Mouse (Mus musculus): ENCODE results near the gene Cdh16. TPM values are rescaled to one million over a fixed set of nuclear protein-coding genes. Genes with fewer than 3 reads are reported as not detected.
A peak's percentile ranks its signal among the peaks of the same experiment; 100 is the strongest.

Gene Cdh16
- total RNA-seq, 2 experiments from 2014 or later: not detected

DNA sequence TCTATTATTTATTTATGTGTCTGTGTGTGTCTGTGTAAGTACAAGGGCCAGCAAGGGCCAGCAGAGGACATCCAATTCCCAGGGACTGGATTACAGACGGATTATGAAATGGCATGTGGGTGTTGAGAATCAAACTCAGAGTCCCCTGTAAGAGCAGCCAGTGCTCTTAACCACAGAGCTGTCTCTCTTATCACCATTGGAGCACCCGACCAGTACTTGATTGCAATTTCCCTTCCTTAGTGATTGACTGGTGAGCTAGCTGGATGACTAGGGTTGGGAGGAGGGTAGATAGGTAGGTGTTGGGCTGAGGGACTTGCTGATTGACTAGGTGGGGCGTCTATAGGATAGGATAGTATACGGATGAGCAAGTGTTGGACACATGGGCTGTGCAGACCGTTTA, 3.4 kb downstream of the Cdh16 start:
- ATAC-seq (replicated peaks; ENCODE audit: low FRiP score, poor library complexity, severe bottlenecking): no peak

DNA sequence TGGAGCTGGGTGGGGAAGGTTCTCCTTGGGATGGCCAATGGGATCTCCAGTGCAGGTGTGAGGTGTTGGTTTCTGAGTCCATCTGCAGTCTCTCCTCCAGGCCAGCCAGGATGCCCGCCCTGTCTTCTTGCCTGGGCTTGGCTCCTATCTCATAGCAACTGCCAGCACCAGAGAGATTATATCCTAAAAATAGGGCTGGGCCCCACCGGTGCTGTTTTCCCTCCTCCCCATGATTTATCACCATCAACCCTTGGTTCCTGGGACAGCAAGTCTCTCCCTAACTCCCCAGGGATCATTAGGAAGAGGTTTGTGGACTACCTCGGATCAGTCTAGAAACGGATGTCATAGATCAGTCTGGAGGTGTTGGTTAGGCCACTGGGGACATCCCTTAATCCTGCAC, 11.1 kb downstream of the Cdh16 start:
- ATAC-seq (replicated peaks; ENCODE audit: low FRiP score, poor library complexity, severe bottlenecking): no peak

DNA sequence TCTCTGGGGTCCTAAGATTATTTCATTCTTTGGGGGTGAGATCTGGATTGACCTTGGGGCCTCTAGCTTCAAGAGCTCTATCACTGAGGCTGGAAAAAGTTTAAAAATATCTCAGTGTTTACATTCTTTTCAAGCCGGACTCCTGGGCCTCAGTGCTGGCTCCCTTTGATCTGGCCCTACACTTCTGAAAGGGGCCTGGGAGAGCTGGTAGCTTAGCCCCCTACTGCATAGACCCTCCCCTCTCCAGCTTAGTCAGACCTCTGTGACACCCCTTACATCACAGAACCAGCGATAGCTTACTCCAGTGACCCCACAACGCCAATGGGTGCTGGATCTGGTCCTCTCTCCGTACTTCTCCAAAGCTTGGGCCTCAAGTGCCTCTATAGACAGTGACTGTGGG, 12.6 kb downstream of the Cdh16 start:
- ATAC-seq (replicated peaks; ENCODE audit: low FRiP score, poor library complexity, severe bottlenecking): no peak

DNA sequence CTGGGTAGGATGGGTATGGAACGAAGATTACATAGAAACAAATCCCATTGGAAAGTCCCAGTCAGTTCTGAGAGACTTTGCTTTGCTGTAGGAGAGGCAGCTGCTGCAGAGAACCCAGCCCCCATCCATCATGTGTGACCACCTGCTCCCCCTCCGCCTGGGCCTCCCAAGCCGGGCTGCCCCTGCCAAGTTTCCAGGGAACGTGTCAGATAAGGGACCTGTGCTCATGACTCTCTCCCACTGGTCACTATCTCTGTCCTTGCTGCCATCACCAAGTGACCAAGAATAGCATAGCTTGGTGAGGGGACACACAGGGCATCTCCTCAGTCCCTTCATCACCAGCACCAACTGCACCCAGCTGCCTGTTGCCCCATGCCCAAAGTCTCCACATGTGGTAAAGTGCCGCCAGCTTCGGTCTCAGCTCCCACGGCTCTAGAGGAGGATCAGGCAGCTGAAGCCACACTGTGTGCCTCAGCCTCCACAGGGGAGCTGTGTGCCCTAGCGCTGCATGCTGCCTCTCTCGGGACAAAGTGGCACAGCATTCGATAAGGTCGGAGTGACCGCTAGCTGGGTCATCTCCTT, 13.9 kb downstream of the Cdh16 start:
- ATAC-seq (replicated peaks; ENCODE audit: low FRiP score, poor library complexity, severe bottlenecking): no peak

DNA sequence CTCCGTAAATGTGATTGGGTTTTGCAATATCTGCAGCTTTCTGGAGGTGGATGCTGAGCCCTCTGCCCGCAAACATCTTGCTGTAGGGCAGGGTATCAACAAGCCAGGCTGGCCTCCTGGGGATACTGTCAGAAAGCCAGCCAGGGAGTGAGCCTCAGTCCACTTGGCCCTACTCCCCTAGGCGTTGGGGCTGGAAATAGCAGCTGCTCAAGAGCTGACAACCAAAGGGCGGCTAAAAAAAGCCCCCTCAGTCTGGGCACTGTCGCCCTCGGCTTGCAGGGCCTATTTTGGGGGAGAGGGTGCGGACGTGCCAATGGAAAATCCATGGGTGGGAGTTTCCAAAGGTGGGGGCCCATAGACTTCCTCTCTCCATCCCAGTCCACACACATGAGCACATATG, 15.0 kb downstream of the Cdh16 start:
- ATAC-seq (replicated peaks; ENCODE audit: low FRiP score, poor library complexity, severe bottlenecking): no peak

DNA sequence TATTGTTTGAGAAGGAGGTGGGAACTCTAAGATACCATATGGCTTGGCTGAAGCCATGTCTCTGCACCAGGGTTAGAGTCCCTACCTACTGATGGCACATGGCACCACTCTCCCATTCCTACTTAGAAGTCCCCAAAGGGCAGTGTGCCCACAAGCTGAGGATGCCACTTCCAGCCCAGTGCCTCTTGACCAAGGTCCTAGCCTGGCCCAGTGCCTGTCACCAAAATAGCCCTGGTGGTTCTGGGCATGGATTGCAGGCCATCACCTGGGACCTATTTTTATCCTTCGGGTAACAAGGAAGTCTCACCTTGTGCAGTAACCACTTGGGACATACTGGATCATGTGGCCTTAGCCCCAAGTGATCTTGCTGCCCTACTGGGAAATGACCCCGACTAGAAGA, 16.3 kb downstream of the Cdh16 start:
- no peak for ATAC-seq (replicated peaks; ENCODE audit: low FRiP score, poor library complexity, severe bottlenecking)

DNA sequence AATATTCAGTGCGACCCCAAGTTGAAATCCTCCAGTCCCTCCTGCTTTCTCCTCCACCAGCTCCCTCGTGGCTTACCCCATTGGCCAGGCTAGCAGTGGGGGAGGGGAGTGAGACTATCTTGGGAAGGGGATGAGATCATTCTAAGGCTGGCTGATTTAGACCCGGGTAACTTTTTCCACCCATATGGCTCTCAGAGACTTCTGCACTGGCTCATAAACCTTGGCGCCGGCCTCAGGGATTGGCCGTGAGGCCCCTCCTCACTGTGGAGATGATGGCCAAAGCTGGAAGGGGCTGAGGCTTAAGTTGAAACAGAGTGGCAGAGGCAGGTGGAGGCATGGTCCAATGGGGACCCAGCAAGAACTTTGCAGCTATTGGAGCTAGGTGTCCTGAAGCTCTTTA, 17.9 kb downstream of the Cdh16 start:
- ATAC-seq (replicated peaks; ENCODE audit: low FRiP score, poor library complexity, severe bottlenecking): no peak

DNA sequence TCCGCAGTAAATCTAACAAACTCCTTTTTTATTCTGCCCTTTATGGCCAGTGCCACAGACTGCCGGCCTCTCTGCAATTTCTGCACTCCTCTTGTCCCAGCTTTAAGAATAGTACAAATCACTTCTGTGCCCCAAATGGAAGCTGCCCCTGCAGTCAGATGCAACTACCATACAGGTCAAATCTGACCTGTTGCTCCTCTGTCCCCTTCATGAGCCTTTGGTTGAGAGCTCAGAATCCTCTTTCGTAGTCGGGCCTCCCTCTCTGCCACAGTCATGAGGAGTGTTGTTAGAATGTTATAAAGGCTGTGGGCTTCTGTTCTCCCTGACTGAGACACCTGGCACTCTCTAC, 21.0 kb downstream of the Cdh16 start:
- no peak for ATAC-seq (replicated peaks; ENCODE audit: low FRiP score, poor library complexity, severe bottlenecking)

DNA sequence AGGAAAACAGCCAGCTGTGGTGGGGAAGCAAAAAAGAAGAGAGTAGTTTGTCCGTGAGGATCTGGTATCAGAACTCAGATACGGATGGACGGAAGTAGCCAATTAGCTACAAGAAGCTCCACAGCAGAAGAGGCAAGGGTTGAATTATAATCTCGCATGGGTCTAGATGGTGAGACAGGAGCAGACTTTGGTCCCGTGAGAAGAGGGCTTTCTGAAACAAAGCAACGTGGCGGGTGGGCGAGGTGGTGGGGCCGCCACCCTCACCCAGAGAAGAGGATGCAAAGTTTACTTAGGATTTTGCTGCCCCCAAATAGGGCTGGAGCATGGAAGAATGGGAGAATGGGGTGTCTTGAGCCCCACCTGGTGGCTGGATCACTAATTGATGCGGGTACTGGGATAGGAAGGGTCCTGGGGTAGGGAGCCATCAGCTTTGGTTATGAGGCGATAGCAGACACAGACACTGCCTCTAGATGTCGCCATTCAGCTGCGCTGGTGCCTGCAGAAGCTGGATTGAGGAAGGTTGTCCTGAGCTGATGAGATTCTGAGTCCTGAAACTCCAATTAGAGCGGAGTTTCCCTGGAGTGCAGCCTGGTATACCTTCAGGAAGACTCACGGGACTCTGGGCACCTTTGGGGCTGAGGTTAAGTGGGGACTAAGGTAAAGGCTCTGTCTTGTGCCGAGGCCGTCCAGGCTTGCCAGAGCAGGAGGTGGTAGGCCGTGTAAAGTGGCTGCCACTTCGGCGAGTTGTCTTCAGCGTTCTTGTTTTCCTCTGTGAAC, 21.5 kb downstream of the Cdh16 start:
- peak; percentile 88 for ATAC-seq (replicated peaks; ENCODE audit: low FRiP score, poor library complexity, severe bottlenecking)

DNA sequence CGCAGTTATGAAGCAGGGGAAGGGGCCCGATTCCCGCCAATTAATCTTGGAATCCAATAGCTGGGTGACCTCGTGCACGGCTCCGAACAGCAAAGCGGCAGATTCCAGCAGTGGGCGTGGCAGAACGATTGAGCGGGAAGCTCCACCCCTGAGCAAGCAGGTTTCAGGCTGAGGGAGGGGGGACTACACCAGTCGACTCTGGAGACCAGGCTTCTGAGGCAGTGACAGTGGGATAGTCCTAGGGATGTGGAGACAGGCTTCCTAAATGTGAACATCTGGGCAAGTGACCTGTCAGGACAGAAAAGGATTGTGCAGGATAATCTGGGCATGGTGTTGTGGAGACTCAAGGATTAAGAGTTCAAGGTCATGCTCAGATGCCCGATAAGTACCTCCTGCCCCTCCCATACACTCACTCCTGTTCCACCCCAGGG, 22.2 kb downstream of the Cdh16 start:
- no peak for ATAC-seq (replicated peaks; ENCODE audit: low FRiP score, poor library complexity, severe bottlenecking)

DNA sequence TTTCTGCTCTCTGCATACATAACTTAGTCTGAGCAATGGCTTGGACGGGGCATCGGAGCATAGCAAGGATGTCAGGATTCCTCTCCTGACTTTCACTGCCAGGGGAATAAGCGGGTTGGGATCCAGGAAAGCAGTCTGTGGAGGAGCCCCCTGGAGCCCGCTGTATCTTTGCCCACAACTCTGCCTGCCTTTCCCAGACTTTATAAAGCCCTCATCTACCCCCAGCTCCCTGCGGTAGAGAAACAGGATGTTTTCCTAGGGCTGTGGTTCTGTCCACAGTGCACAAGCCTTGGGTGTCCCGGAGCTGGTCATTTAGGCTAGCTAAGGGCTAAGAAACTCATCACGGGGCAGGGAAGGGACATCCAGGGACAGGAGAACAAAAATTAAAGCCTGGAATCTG, 22.8 kb downstream of the Cdh16 start:
- no peak for ATAC-seq (replicated peaks; ENCODE audit: low FRiP score, poor library complexity, severe bottlenecking)

DNA sequence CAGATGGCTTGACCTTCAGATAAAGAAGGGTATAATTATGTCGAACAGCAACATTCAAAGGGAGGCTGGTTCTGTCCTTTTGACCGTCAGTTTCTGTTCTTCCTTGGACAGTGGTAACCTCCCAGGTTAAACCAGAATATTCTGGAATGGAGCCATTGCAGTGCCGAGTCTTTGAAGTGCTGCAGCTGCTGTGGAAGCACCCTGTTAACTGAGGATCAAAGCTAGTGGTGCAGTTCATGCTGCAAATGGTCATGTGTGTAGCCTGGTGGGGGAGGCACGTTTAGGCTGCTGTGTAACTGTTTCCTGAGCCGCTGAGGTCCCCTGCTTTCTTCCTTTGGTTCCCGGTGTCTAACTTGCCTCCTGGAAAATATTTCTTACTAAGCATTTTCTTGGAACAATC, 25.7 kb downstream of the Cdh16 start:
- no peak for ATAC-seq (replicated peaks; ENCODE audit: low FRiP score, poor library complexity, severe bottlenecking)

DNA sequence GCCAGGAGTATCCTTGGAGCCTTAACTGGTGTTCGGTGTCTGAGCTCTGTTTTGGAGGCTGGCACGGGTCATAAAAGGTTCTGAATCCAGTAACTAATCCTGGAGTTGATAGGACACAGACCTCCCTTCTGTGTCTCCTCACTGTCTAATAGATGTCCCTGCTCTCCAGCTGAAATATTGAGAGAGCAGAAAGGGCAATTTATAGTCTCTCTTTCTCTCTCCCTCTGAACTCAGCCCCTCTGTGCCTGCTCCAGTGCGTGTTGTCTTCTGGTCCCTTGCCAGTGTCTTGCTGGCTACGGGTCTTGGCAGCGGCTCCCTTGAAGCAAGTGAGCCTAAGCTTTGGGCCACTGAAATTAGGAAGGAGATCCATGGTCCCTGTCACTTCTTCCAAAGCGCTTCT, 26.5 kb downstream of the Cdh16 start:
- ATAC-seq (replicated peaks; ENCODE audit: low FRiP score, poor library complexity, severe bottlenecking): no peak

DNA sequence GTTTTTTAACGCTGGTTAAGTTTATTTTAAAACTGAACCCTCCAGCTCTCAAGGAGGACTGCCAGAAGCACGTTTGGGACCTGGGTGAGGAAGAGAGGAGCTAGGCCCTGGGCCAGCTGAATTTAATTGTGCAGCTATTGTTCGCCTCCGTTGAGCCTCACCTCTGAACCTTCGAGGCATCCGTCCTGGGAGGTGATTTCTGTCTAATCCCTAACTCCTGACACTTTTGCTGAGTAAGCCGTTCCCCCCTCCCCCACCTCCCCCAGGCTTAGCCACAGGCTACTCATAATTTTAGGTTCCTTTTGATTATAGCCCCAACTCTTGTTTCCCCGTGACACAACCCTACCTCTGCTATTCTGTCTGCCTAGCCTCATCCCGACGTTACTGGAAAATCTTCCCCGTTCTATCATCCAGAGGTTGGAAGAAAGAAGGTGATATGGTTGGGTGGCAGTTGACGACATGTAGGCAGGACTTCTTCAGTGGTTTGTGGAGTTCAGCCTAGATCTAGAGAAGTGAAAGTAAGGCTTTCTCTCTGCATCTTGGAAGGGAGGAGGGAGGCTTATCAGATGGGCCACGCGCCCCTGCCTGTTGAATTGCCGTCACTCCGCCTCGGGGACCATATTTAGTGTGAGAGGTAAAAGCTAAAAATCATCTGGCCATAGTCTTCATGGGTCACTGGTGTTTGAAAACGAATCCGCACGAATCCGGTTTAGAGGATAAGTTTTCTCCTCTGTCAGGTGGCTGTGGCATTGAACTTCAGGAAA, 28.2 kb downstream of the Cdh16 start:
- ATAC-seq (replicated peaks; ENCODE audit: low FRiP score, poor library complexity, severe bottlenecking): peak; percentile 77

DNA sequence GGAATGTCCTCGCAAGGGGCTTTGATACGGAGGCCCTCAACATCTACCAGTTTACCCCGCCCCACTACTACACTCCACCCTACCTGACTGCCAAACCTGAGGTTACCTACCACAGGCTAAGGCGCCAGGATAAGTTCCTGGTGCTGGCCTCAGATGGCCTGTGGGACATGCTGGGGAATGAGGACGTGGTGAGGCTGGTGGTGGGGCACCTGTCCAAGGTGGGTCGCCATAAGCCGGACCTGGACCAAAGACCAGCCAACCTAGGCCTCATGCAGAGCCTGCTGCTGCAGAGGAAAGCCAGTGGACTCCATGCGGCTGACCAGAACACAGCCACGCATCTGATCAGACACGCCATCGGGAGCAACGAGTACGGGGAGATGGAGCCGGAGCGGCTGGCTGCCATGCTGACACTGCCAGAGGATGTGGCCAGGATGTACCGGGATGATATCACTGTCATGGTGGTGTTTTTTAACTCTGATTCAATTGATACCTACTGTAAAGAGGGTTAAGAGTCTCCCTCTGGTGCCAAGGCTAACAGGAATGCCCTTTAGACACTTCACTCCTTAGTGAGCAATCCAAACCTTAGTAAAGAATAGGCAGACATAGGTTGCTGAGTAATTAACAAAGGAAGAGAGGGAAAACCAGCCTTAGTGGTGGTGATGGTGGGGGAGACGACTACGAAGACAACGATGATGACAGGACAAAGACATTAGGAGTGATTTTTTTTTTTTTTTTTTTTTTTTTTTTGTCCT, 29.4 kb downstream of the Cdh16 start:
- no peak for ATAC-seq (replicated peaks; ENCODE audit: low FRiP score, poor library complexity, severe bottlenecking)

DNA sequence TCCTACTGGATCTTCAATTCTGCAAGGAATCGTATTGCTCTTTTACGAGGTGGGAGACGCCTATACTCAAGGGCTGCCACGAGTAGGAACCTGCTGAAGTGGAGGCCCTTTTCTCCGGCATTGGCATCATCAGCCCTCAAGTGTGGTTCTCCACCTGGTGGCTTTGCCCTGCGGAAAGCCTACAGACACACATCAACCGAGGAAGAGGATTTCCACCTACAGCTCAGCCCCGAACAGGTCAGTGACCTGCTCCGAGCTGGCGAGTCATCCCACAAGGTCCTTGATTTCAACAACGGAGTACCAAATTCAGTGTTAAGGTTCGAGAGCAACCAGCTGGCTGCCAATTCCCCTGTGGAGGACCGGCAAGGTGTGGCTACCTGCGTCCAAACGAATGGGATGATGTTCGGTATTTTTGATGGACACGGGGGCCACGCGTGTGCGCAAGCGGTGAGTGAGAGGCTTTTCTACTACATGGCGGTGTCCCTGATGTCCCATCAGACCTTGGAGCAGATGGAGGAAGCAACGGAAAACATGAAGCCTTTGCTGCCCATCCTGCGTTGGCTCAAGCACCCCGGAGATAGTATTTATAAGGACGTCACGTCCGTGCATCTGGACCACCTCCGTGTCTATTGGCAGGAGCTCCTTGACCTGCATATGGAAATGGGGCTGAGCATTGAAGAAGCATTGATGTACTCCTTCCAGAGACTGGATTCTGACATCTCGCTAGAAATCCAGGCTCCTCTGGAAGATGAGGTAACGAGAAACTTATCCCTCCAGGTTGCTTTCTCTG, 30.5 kb downstream of the Cdh16 start:
- no peak for ATAC-seq (replicated peaks; ENCODE audit: low FRiP score, poor library complexity, severe bottlenecking)

DNA sequence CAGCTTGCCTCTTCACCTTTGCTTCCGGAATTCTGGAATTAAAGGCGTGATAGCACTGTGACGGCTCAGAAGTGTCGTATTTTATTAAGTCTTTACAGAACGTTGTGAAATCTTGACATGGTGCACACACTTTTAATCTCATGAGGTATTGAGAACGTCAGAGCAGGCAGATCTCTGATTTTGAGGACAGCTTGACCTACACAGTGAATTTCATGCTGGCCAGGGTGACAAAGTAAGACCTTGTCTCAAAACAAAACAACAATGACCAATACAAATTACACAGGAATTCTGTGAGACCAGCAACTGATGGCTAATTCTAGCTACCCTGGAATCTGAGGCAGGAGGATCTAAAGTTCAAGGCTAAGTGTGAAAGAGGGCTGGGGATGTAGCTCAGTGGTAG, 31.6 kb downstream of the Cdh16 start:
- ATAC-seq (replicated peaks; ENCODE audit: low FRiP score, poor library complexity, severe bottlenecking): no peak

DNA sequence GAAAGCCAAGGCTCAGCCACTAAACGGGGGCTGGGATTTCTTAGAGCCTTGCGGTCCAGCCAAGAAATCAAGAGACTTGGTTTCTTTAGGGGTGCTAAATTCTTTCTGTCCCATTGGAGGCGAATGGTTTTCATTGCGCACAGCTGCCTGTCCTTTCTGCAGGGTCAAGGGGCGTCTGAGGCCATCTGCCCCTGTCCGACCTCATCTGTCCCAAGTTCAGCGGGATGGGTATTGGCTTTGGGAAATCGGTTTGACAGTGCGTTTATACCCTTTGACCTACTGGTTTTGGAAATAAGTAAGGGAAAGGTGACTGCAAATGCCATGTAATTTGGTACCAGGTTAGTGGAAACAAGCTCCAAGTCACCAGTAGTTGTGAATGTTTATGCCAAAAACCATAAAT, 32.3 kb downstream of the Cdh16 start:
- no peak for ATAC-seq (replicated peaks; ENCODE audit: low FRiP score, poor library complexity, severe bottlenecking)

DNA sequence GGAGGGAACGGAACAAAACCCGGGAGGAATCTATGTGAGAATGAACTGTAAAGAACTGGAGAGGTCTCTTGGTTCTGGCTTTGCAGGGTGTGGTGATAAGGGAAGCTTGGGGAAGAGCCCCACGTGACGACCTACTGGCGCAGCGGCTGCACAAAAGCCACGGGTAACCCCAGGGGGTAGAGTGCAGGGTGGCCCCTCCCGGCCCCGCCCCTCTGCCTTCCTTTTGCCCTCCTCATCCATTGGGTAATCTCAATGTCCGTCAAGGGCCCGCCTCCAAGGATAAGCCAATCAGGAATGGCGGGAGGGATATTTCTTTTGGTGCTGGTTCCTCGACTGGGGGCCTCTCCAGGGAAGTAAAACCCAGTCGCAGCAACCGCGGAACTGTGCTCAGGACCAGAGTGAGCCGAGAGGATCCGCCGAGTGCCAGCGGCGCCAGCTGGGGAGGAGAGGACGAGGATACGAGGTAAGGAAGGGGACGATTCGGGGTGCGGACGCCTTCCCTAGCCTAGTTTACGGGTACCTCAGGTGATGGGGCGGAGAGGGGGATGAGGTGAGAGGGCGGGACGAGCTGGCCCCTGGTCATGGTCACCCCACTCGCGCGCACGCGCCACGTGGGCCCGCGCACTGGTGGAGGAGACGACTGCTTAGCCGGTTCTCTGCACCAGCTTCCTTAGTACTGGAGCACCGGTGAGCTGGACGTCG, 32.9 kb downstream of the Cdh16 start, which contains the start of gene Pdp2:
TSS of gene Pdp2 (plus strand) at position 319 of the 702 bp plus-strand sequence.
- ATAC-seq (replicated peaks; ENCODE audit: low FRiP score, poor library complexity, severe bottlenecking): peak; percentile 93

Data from erythroid progenitor cell, adult 5-6 weeks (primary cell).